In the genomic region with DNA sequence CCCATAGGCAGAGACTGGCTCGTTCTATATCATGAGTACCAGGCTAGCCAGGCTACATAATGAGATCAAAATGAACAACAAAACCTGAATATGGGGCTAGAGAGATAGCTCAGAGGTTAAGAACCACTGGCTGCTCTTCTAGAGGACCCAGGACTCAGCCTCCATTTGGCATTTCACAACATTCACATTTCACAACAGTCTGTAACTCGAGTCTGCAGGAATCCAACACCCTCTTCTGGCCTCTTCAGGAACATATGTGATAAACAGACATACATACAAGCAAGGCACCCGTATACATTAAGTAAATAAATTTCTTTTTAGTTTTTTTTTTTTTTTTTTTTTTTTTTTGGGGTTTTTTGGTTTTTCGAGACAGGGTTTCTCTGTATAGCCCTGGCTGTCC, we compare ENCODE assay signal across 1 mouse cellular context.
TF ChIP-seq lines count a peak whose summit lies in the region.

No protein-coding gene starts in this region.

TF ChIP-seq in MEL, 35 proteins besides CTCF, POLR2A, EP300 and RAD21:
- TF ChIP-seq HCFC1 (IDR thresholded peaks at IDR 0.05; ENCODE audit: low read depth, low read length): no peak
- TF ChIP-seq ELF1 (IDR thresholded peaks at IDR 0.05; ENCODE audit: low read depth, low read length): no peak
- TF ChIP-seq RCOR1 (IDR thresholded peaks at IDR 0.05; ENCODE audit: low read depth, low read length): no peak
- no peak for TF ChIP-seq POLR2AphosphoS5 (IDR thresholded peaks at IDR 0.05; ENCODE audit: borderline replicate concordance, low read depth, low read length)
- no peak for TF ChIP-seq TBP (IDR thresholded peaks at IDR 0.05; ENCODE audit: low read depth, low read length)
- no peak for TF ChIP-seq GATA1 (IDR thresholded peaks at IDR 0.05; ENCODE audit: low read depth, low read length)
- TF ChIP-seq ZNF384 (IDR thresholded peaks at IDR 0.05; ENCODE audit: low read depth, low read length): no peak
- no peak for TF ChIP-seq JUND (IDR thresholded peaks at IDR 0.05; ENCODE audit: low read depth, low read length)
- TF ChIP-seq POLR2AphosphoS2 (IDR thresholded peaks at IDR 0.05; ENCODE audit: low read length): no peak
- no peak for TF ChIP-seq TCF12 (IDR thresholded peaks at IDR 0.05; ENCODE audit: low read depth, low read length)
- no peak for TF ChIP-seq TAL1 (IDR thresholded peaks at IDR 0.05; ENCODE audit: low read length)
- TF ChIP-seq ETS1 (IDR thresholded peaks at IDR 0.05; ENCODE audit: low read depth, low read length): no peak
- TF ChIP-seq MAZ (IDR thresholded peaks at IDR 0.05; ENCODE audit: low read depth, low read length): no peak
- no peak for TF ChIP-seq KAT2A (conservative IDR thresholded peaks at IDR 0.05; ENCODE audit: low read depth, low read length)
- no peak for TF ChIP-seq UBTF (IDR thresholded peaks at IDR 0.05; ENCODE audit: borderline replicate concordance, insufficient read depth, low read depth, low read length)
- TF ChIP-seq MAX (IDR thresholded peaks at IDR 0.05; ENCODE audit: low read length): no peak
- no peak for TF ChIP-seq SMC3 (IDR thresholded peaks at IDR 0.05; ENCODE audit: low read depth, low read length)
